Mouse (Mus musculus): ENCODE results near the gene Wfdc3. TPM values are rescaled to one million over a fixed set of nuclear protein-coding genes. Genes with fewer than 3 reads are reported as not detected.

The Wfdc3 gene
- polyA plus RNA-seq, 1 experiment: 0.60 TPM

DNA sequence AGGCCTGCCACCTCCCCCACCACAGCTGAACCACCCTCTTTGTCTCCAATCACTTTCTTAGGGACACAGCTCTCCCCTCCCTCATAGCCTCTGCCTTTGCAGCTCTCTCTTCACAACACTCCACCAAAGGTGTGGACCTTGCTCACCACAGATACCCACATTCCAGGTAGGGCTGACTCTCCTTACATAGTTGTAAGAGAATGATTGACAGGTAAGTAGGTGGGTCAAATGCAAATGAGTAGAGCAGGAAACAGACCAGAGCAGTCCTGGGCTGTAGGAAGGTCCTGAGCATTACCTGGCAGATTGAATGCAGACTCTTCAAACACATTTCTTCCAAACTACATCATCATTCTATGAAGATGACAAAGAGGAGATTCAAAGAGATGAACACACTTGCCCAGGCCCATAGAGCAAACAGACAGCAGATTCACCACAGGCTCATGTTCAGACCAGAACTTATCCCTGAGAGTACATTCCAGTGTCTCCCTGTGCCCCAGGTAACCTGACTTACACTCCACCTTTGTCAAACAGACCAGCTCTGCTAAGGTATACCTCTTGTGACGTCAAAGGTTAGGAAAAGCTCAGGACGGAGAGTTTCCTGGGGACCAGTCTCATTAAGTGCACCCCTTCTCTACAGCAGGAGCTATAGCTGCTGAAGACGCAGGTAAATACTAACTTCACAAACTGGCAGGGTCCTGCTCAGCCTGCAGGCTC is 8.2 kb downstream of the Wfdc3 start:
- Histone ChIP-seq H3K9ac (ENCODE audit: low read depth, poor library complexity, severe bottlenecking) (no peak overlapping the region), H3K27me3 (ENCODE audit: control insufficient read depth, insufficient read depth, low read length, poor library complexity, severe bottlenecking) (no peaks in the 10 kb centered on the region), H3K27ac (ENCODE audit: insufficient read depth, low read length) (no peak overlapping the region), H3K36me3 (ENCODE audit: control insufficient read depth, insufficient read depth, low read length, poor library complexity, severe bottlenecking) (no peaks in the 10 kb centered on the region), H3K4me1 (ENCODE audit: control insufficient read depth, insufficient read depth, low read length) (no peaks in the 10 kb centered on the region), H3K4me3 (ENCODE audit: low read depth, low read length) (no peak overlapping the region), H3K9me3 (replicated peaks; ENCODE audit: control insufficient read depth, insufficient read depth, low read length, poor library complexity, severe bottlenecking) (no peaks in the 10 kb centered on the region)
- TF ChIP-seq EP300 (IDR thresholded peaks at IDR 0.05; ENCODE audit: insufficient read depth, low read depth, low read length) (no peak), POLR2A (IDR thresholded peaks at IDR 0.05; ENCODE audit: insufficient read depth, low read length) (no peak), CTCF (IDR thresholded peaks at IDR 0.05; ENCODE audit: low read depth, low read length) (no peak)

GRCm38 (mm10) chr2:164735446-164735845 is 10.3 kb downstream of the Wfdc3 start:
- H3K27ac ChIP-seq (ENCODE audit: insufficient read depth, low read length): no peak overlapping the region
- no peak for TF ChIP-seq EP300 (IDR thresholded peaks at IDR 0.05; ENCODE audit: insufficient read depth, low read depth, low read length)
- TF ChIP-seq CTCF (IDR thresholded peaks at IDR 0.05; ENCODE audit: low read depth, low read length): no peak
- no peak for TF ChIP-seq POLR2A (IDR thresholded peaks at IDR 0.05; ENCODE audit: insufficient read depth, low read length)
- H3K4me3 ChIP-seq (ENCODE audit: low read depth, low read length): no peak overlapping the region
- no peaks in the 10 kb centered on the region for H3K4me1 ChIP-seq (ENCODE audit: control insufficient read depth, insufficient read depth, low read length)
- H3K9me3 ChIP-seq (replicated peaks; ENCODE audit: control insufficient read depth, insufficient read depth, low read length, poor library complexity, severe bottlenecking): no peaks in the 10 kb centered on the region
- H3K27me3 ChIP-seq (ENCODE audit: control insufficient read depth, insufficient read depth, low read length, poor library complexity, severe bottlenecking): no peaks in the 10 kb centered on the region
- H3K9ac ChIP-seq (ENCODE audit: low read depth, poor library complexity, severe bottlenecking): no peak overlapping the region
- no peaks in the 10 kb centered on the region for H3K36me3 ChIP-seq (ENCODE audit: control insufficient read depth, insufficient read depth, low read length, poor library complexity, severe bottlenecking)

GRCm38 (mm10) chr2:164734839-164735238 is 10.9 kb downstream of the Wfdc3 start:
- no peak for TF ChIP-seq CTCF (IDR thresholded peaks at IDR 0.05; ENCODE audit: low read depth, low read length)
- no peak for TF ChIP-seq EP300 (IDR thresholded peaks at IDR 0.05; ENCODE audit: insufficient read depth, low read depth, low read length)
- no peak for TF ChIP-seq POLR2A (IDR thresholded peaks at IDR 0.05; ENCODE audit: insufficient read depth, low read length)
- H3K27ac ChIP-seq (ENCODE audit: insufficient read depth, low read length): no peak overlapping the region
- H3K9ac ChIP-seq (ENCODE audit: low read depth, poor library complexity, severe bottlenecking): no peak overlapping the region
- no peaks in the 10 kb centered on the region for H3K4me1 ChIP-seq (ENCODE audit: control insufficient read depth, insufficient read depth, low read length)
- H3K4me3 ChIP-seq (ENCODE audit: low read depth, low read length): no peak overlapping the region
- no peaks in the 10 kb centered on the region for H3K36me3 ChIP-seq (ENCODE audit: control insufficient read depth, insufficient read depth, low read length, poor library complexity, severe bottlenecking)
- no peaks in the 10 kb centered on the region for H3K27me3 ChIP-seq (ENCODE audit: control insufficient read depth, insufficient read depth, low read length, poor library complexity, severe bottlenecking)
- no peaks in the 10 kb centered on the region for H3K9me3 ChIP-seq (replicated peaks; ENCODE audit: control insufficient read depth, insufficient read depth, low read length, poor library complexity, severe bottlenecking)

GRCm38 (mm10) chr2:164733259-164733658 is 12.5 kb downstream of the Wfdc3 start:
- no peak for TF ChIP-seq EP300 (IDR thresholded peaks at IDR 0.05; ENCODE audit: insufficient read depth, low read depth, low read length)
- no peak for TF ChIP-seq POLR2A (IDR thresholded peaks at IDR 0.05; ENCODE audit: insufficient read depth, low read length)
- TF ChIP-seq CTCF (IDR thresholded peaks at IDR 0.05; ENCODE audit: low read depth, low read length): no peak
- Histone ChIP-seq H3K9ac (ENCODE audit: low read depth, poor library complexity, severe bottlenecking) (no peak overlapping the region), H3K27me3 (ENCODE audit: control insufficient read depth, insufficient read depth, low read length, poor library complexity, severe bottlenecking) (no peaks in the 10 kb centered on the region), H3K27ac (ENCODE audit: insufficient read depth, low read length) (no peak overlapping the region), H3K4me1 (ENCODE audit: control insufficient read depth, insufficient read depth, low read length) (no peaks in the 10 kb centered on the region), H3K9me3 (replicated peaks; ENCODE audit: control insufficient read depth, insufficient read depth, low read length, poor library complexity, severe bottlenecking) (no peaks in the 10 kb centered on the region), H3K4me3 (ENCODE audit: low read depth, low read length) (no peak overlapping the region), H3K36me3 (ENCODE audit: control insufficient read depth, insufficient read depth, low read length, poor library complexity, severe bottlenecking) (no peaks in the 10 kb centered on the region)

GRCm38 (mm10) chr2:164731719-164732118 is 14.0 kb downstream of the Wfdc3 start:
- H3K27me3 ChIP-seq (ENCODE audit: control insufficient read depth, insufficient read depth, low read length, poor library complexity, severe bottlenecking): no peaks in the 10 kb centered on the region
- no peaks in the 10 kb centered on the region for H3K36me3 ChIP-seq (ENCODE audit: control insufficient read depth, insufficient read depth, low read length, poor library complexity, severe bottlenecking)
- no peaks in the 10 kb centered on the region for H3K4me1 ChIP-seq (ENCODE audit: control insufficient read depth, insufficient read depth, low read length)
- no peak overlapping the region for H3K9ac ChIP-seq (ENCODE audit: low read depth, poor library complexity, severe bottlenecking)
- no peak overlapping the region for H3K4me3 ChIP-seq (ENCODE audit: low read depth, low read length)
- TF ChIP-seq CTCF (IDR thresholded peaks at IDR 0.05; ENCODE audit: low read depth, low read length) (no peak), EP300 (IDR thresholded peaks at IDR 0.05; ENCODE audit: insufficient read depth, low read depth, low read length) (no peak), POLR2A (IDR thresholded peaks at IDR 0.05; ENCODE audit: insufficient read depth, low read length) (no peak)
- no peaks in the 10 kb centered on the region for H3K9me3 ChIP-seq (replicated peaks; ENCODE audit: control insufficient read depth, insufficient read depth, low read length, poor library complexity, severe bottlenecking)
- no peak overlapping the region for H3K27ac ChIP-seq (ENCODE audit: insufficient read depth, low read length)

DNA sequence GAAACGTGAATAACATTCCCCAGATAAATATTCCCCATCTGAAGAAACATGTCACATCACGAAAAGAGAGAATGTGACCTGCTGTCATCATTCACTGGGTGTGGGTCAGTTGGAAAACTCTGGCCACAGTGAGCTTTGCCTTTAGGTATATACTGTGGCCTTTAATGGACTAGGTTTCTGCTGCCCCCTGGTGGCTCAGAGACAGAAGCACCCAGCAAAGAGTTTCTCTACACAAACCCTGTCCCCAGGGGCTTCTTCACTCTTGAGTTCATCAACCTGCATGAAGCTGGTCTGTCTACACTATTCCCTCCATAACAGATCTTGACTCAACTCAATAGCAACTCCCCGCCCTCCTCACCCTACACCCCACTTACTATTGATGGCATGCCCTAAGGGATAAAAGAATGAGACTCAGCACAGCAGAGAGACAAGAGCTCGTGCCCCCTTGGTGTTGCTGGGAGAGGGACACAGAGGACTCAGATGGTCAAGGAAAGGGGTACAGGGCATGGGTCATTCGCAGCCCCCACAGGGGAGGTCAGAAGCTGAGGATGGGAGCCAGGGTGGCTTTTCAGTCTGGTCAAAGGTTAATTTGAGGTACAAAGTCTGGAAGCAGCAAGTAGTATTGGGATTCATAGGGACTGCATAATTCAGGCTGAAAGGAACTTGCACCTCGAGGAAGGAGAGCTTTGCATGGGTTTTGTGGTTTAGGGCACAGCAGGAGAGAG is 19.7 kb downstream of the Wfdc3 start:
- no peak overlapping the region for H3K4me3 ChIP-seq (ENCODE audit: low read depth, low read length)
- H3K36me3 ChIP-seq (ENCODE audit: control insufficient read depth, insufficient read depth, low read length, poor library complexity, severe bottlenecking): no peaks in the 10 kb centered on the region
- no peaks in the 10 kb centered on the region for H3K9me3 ChIP-seq (replicated peaks; ENCODE audit: control insufficient read depth, insufficient read depth, low read length, poor library complexity, severe bottlenecking)
- no peaks in the 10 kb centered on the region for H3K4me1 ChIP-seq (ENCODE audit: control insufficient read depth, insufficient read depth, low read length)
- TF ChIP-seq CTCF (IDR thresholded peaks at IDR 0.05; ENCODE audit: low read depth, low read length) (peak; percentile 62), POLR2A (IDR thresholded peaks at IDR 0.05; ENCODE audit: insufficient read depth, low read length) (no peak)
- H3K9ac ChIP-seq (ENCODE audit: low read depth, poor library complexity, severe bottlenecking): no peak overlapping the region
- no peak overlapping the region for H3K27ac ChIP-seq (ENCODE audit: insufficient read depth, low read length)
- no peaks in the 10 kb centered on the region for H3K27me3 ChIP-seq (ENCODE audit: control insufficient read depth, insufficient read depth, low read length, poor library complexity, severe bottlenecking)

Data from ES-Bruce4 (cell line).